Mouse (Mus musculus) stomach, embryonic 16.5 days (tissue): Measurements from ENCODE around the gene Acp4. TPM values are rescaled to one million over a fixed set of nuclear protein-coding genes. Genes with fewer than 3 reads are reported as not detected.

Source experiments
- ATAC-seq: fragments of 200-750 bp; cut with Nextera tagmentation; 2 replicates; pipeline ENCODE4 v1.8.0; 2017; ENCODE audit warnings: moderate number of reproducible peaks, moderate TSS enrichment; ENCODE audit not compliant: insufficient read depth, low FRiP score
- H3K27ac ChIP-seq: fragments of 300-500 bp; sonication (generic); 2 replicates; pipeline ENCODE4 v1.5.1; 2014; ENCODE audit warnings: low read length
- H3K27me3 ChIP-seq: fragments of 300-500 bp; sonication (generic); 2 replicates; pipeline ENCODE4 v1.6.1; 2014; ENCODE audit warnings: low read length, control low read depth, mixed read lengths; ENCODE audit not compliant: control insufficient read depth, insufficient read depth
- H3K36me3 ChIP-seq: fragments of 300-500 bp; sonication (generic); 2 replicates; pipeline ENCODE4 v1.6.1; 2014; ENCODE audit warnings: low read length; ENCODE audit not compliant: control insufficient read depth, insufficient read depth
- H3K4me1 ChIP-seq: fragments of 300-500 bp; sonication (generic); 2 replicates; pipeline ENCODE4 v1.6.1; 2014; ENCODE audit warnings: low read length, control low read depth, mixed read lengths; ENCODE audit not compliant: control insufficient read depth, insufficient read depth
- H3K4me2 ChIP-seq: fragments of 300-500 bp; sonication (generic); 2 replicates; pipeline ENCODE4 v1.6.1; 2014; ENCODE audit warnings: low read depth, low read length, mixed read lengths
- H3K4me3 ChIP-seq: fragments of 300-500 bp; sonication (generic); replicated peaks from 2 replicates; pipeline ENCODE4 v1.5.1; 2014; ENCODE audit warnings: mild to moderate bottlenecking, low read length
- H3K9ac ChIP-seq: fragments of 300-500 bp; sonication (generic); 2 replicates; pipeline ENCODE4 v1.6.1; 2014; ENCODE audit warnings: low read length
- H3K9me3 ChIP-seq: fragments of 300-500 bp; sonication (generic); replicated peaks from 2 replicates; pipeline ENCODE4 v1.6.1; 2016; ENCODE audit warnings: low read length, control low read depth; ENCODE audit not compliant: control insufficient read depth
- WGBS: fragments of 180-500 bp; shearing (Covaris S2); extraction: QIAGEN DNeasy Blood & Tissue Kit; methylation state at CpG from one replicate; pipeline ENCODE4 v1.1.7; 2014; 5-methylcytosine and 5-hydroxymethylcytosine counted together
- polyA plus RNA-seq: library from polyadenylated mRNA; unstranded; fragments of >200 nt; fragmentation: Nextera tagmentation; extraction: Ambion mirVana; gene quantifications from 2 replicates; pipeline ENCODE4 v1.2.1, GENCODE M21; 2015

The Acp4 gene
- polyA plus RNA-seq, 1 experiment from 2014 or later: 0.27 TPM

DNA sequence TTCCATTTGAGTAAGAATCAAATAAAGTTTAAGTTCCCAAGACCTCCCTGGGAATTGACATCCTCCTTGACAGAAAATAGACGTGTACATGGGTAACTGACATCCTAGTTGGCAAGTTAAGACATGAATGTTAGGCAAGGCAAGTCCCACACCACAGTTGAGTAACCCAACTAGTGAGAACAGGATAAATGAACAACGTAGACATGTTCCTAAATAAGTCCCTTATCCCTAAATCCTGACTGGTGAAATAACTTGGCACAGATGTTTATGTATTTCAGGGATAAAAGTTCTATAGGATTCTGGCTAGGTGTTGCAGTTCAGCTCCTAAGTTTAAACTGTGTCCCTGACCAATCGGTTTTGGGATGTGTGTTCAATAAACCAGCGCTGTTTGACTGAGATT is 33.8 kb upstream of the Acp4 start:
- WGBS: 71% methylated on average over 4 of the region's 4 CpGs
- peaks cover 6% of the 10 kb centered on the region; the same call in 1 of the 2 replicates for H3K9me3 ChIP-seq
- H3K4me1 ChIP-seq: no peaks in the 10 kb centered on the region
- H3K27me3 ChIP-seq: no peaks in the 10 kb centered on the region; the same call in 1 of the 2 replicates
- no peak overlapping the region for H3K4me2 ChIP-seq
- no peak for ATAC-seq
- no peak overlapping the region for H3K4me3 ChIP-seq
- no peaks in the 10 kb centered on the region for H3K36me3 ChIP-seq
- no peak overlapping the region for H3K27ac ChIP-seq
- no peak overlapping the region for H3K9ac ChIP-seq

- Histone ChIP-seq H3K9me3 (peaks cover 6% of the 10 kb centered on the region; the same call in 1 of the 2 replicates), H3K4me3 (no peak overlapping the region), H3K27me3 (no peaks in the 10 kb centered on the region; the same call in none of the 2 replicates), H3K4me1 (no peaks in the 10 kb centered on the region), H3K36me3 (no peaks in the 10 kb centered on the region), H3K27ac (no peak overlapping the region), H3K4me2 (no peak overlapping the region), H3K9ac (no peak overlapping the region)
- 45% methylated on average over 7 of the region's 7 CpGs for WGBS
- ATAC-seq: no peak
Observed at GRCm38 (mm10) chr7:44287760-44288159, 30.6 kb upstream of the Acp4 start.

DNA sequence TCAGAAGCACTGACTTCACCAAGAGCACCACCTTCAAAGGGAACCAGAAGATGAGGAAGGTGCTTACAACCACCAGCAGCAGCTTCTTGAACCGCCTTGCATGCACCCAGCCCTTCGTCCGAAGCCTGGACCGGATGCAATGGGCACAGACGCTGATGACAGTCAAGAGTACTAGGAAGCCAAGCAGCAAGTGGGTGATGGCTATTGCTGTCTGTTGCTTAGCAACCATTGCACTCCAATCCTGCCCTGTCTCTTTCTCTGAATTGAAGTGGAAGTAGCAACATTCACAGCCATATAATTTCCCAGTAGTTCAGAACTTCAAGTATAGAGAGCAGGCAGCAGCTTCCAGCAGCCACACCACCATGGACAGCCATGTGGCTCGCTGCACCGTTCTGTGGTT is 24.4 kb upstream of the Acp4 start:
- Histone ChIP-seq H3K27me3 (no peaks in the 10 kb centered on the region; the same call in 1 of the 2 replicates), H3K9ac (no peak overlapping the region), H3K4me2 (no peak overlapping the region), H3K27ac (no peak overlapping the region), H3K4me3 (no peak overlapping the region), H3K9me3 (no peaks in the 10 kb centered on the region), H3K36me3 (no peaks in the 10 kb centered on the region), H3K4me1 (no peaks in the 10 kb centered on the region)
- ATAC-seq: no peak
- 78% methylated on average over 7 of the region's 7 CpGs for WGBS

DNA sequence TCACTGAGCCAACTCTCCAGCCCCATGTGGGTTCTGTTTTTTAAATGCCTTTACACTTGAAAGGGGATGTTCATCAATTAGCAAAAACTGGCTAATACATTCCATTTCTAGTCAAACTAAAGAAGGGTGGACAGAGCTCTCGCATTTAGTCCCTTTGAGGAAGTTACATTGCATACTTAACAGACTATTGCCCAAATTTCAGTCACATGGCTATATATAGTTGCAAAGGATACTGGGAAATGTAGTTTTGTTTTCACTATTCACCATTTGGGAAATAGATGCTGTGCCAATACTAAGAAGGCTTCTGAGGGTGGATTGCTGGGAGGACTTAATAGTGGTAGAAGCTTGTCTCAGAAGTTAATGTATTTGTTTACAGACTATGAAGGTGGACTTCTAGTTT is 23.8 kb upstream of the Acp4 start:
- no peaks in the 10 kb centered on the region for H3K36me3 ChIP-seq
- no peak overlapping the region for H3K4me3 ChIP-seq
- WGBS: 67% methylated on average over 1 of the region's 1 CpGs
- no peaks in the 10 kb centered on the region for H3K9me3 ChIP-seq
- H3K9ac ChIP-seq: no peak overlapping the region
- H3K27ac ChIP-seq: no peak overlapping the region
- no peak for ATAC-seq
- no peak overlapping the region for H3K4me2 ChIP-seq
- H3K4me1 ChIP-seq: no peaks in the 10 kb centered on the region
- H3K27me3 ChIP-seq: no peaks in the 10 kb centered on the region; the same call in 1 of the 2 replicates

GRCm38 (mm10) chr7:44277250-44277622 is 20.1 kb upstream of the Acp4 start:
- H3K36me3 ChIP-seq: no peaks in the 10 kb centered on the region

DNA sequence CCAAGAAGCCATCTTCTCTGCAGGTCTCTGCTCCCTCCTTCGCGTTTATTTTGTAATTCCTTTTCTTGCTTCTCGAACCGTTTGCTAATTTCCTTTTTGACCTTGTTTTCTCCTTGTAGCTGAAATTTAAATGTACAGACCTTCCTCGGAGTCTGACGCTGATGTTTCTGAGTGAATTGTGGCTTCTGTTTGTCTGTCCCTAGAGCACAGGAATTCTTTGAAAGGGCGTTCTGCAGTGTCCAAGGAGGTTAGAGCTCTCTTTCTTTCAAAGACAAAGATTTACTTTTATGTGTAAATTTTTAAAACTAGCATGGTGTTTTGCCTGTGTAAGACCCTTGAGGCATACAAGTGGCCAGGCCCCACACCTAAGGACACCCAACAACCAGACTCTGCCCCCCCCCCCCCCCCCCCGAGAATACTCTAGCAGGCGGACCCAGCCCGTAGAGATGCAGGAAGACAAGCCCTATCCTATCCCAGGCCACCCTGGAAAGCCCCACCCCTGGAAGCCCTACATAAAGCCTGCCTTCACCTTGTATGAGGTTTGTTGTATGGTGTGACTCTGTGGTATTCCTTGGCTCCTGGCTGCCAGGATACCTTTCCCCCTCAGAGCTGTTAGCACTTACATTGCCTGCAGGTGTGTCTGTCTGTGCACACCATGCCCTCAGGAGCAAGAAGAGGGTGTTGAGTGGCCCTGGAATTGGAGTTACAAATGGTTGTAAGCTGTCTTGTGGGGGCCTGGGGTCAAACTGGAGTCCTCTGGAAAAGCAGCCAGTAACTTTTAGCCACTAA is 19.5 kb upstream of the Acp4 start:
- 64% methylated on average over 10 of the region's 10 CpGs for WGBS
- ATAC-seq: no peak
- no peak overlapping the region for H3K4me3 ChIP-seq
- H3K27me3 ChIP-seq: no peaks in the 10 kb centered on the region; the same call in 1 of the 2 replicates
- H3K27ac ChIP-seq: no peak overlapping the region
- no peak overlapping the region for H3K9ac ChIP-seq
- no peaks in the 10 kb centered on the region for H3K4me1 ChIP-seq
- no peak overlapping the region for H3K4me2 ChIP-seq
- no peaks in the 10 kb centered on the region for H3K9me3 ChIP-seq
- H3K36me3 ChIP-seq: no peaks in the 10 kb centered on the region

More at GRCm38 (mm10) chr7:44277250-44277622, 20.1 kb upstream of the Acp4 start:
- ATAC-seq: no peak
- H3K27ac ChIP-seq: no peak overlapping the region
- H3K4me1 ChIP-seq: no peaks in the 10 kb centered on the region
- no peak overlapping the region for H3K4me3 ChIP-seq
- 40% methylated on average over 2 of the region's 2 CpGs for WGBS
- no peaks in the 10 kb centered on the region; the same call in 1 of the 2 replicates for H3K27me3 ChIP-seq
- H3K4me2 ChIP-seq: no peak overlapping the region
- no peak overlapping the region for H3K9ac ChIP-seq
- no peaks in the 10 kb centered on the region for H3K9me3 ChIP-seq

DNA sequence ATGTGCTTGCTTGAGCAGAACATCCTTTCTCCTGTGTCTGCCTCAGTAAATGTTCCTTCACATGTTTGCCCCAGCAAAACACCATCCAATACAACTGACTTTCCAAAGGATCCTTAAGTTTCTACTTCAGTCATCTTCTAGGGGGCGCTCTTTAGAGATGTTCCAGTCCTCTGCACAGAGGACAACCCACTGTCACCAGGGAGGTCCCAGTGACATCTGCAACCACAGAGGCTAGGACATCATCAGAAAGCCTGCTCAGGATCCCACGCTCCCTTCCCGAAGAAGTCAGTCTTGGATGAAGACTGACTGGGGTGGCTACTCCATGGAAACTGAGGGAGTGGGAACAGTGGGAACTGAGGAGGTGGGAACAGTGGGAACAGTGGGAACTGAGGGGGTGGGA is 18.4 kb upstream of the Acp4 start:
- Histone ChIP-seq H3K27ac (no peak overlapping the region), H3K9ac (no peak overlapping the region), H3K9me3 (no peaks in the 10 kb centered on the region), H3K4me2 (no peak overlapping the region), H3K36me3 (no peaks in the 10 kb centered on the region), H3K27me3 (no peaks in the 10 kb centered on the region; the same call in 1 of the 2 replicates), H3K4me1 (no peaks in the 10 kb centered on the region), H3K4me3 (no peak overlapping the region)
- no peak for ATAC-seq
- WGBS: 69% methylated on average over 3 of the region's 3 CpGs

- ATAC-seq: no peak
- no peak overlapping the region for H3K4me3 ChIP-seq
- no peaks in the 10 kb centered on the region for H3K9me3 ChIP-seq
- WGBS: 25% methylated on average over 11 of the region's 11 CpGs
- no peak overlapping the region for H3K27ac ChIP-seq
- no peak overlapping the region for H3K9ac ChIP-seq
- H3K4me1 ChIP-seq: no peaks in the 10 kb centered on the region
- H3K4me2 ChIP-seq: no peak overlapping the region
- no peaks in the 10 kb centered on the region for H3K36me3 ChIP-seq
- H3K27me3 ChIP-seq: no peaks in the 10 kb centered on the region; the same call in 1 of the 2 replicates
Observed at GRCm38 (mm10) chr7:44274096-44274495, 16.9 kb upstream of the Acp4 start.

- no peaks in the 10 kb centered on the region; the same call in 1 of the 2 replicates for H3K27me3 ChIP-seq
- no peaks in the 10 kb centered on the region for H3K4me1 ChIP-seq
- H3K27ac ChIP-seq: no peak overlapping the region
- WGBS: 68% methylated on average over 7 of the region's 7 CpGs
- ATAC-seq: no peak
- H3K4me2 ChIP-seq: no peak overlapping the region
- no peaks in the 10 kb centered on the region for H3K36me3 ChIP-seq
- no peak overlapping the region for H3K4me3 ChIP-seq
- no peak overlapping the region for H3K9ac ChIP-seq
- H3K9me3 ChIP-seq: no peaks in the 10 kb centered on the region
Observed at GRCm38 (mm10) chr7:44273446-44273845, 16.3 kb upstream of the Acp4 start.
